Mouse (Mus musculus): ENCODE measurements around the gene Smurf2. TPM values are rescaled to one million over a fixed set of nuclear protein-coding genes. Genes with fewer than 3 reads are reported as not detected.

Gene Smurf2
- total and polyA plus RNA-seq, 3 experiments = 2.2 to 28.1 (median 20.0) TPM

DNA sequence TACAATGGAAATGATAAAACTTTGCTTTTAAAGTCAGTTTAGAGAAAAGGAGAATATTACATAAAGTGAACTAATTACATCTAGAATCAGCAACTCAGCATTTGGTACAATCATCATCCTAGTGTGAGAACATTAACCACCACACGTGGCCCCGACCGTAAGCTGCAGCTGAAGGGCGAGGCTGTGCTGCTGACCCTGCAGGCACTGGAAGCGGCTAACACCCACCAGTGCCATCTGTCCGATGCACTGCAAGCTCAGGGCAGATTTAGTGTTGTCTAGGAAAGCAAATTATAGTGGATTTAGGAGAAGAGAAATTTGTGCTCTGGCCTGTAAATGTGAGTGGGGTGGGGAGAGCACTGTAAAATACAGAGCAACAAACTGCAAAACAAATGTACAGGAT lies 100.3 kb downstream of the Smurf2 start:
- ATAC-seq (ENCODE audit: extremely low read depth, insufficient number of reproducible peaks, low FRiP score, poor library complexity, severe bottlenecking) = no peak
- H3K9me3 ChIP-seq (replicated peaks) = no peaks in the 10 kb centered on the region
- no peaks in the 10 kb centered on the region for H3K27me3 ChIP-seq (ENCODE audit: insufficient read depth, low read length)
- H3K4me3 ChIP-seq (ENCODE audit: low read depth, low read length) = no peak overlapping the region
- 0 out of 2 replicates have a peak, but pooled peaks cover 2% of the 10 kb centered on the region for H3K4me1 ChIP-seq (ENCODE audit: insufficient read depth, low read depth, low read length)
- TF ChIP-seq GATA1 (IDR thresholded peaks at IDR 0.05; ENCODE audit: borderline replicate concordance, low read length) (no peak), CTCF (IDR thresholded peaks at IDR 0.05; ENCODE audit: low read depth, low read length) (no peak), TAL1 (conservative IDR thresholded peaks at IDR 0.05; ENCODE audit: low read depth, low read length) (no peak), POLR2AphosphoS5 (IDR thresholded peaks at IDR 0.05; ENCODE audit: insufficient replicate concordance, low read depth, low read length) (no peak), GATA2 (IDR thresholded peaks at IDR 0.05; ENCODE audit: borderline replicate concordance, low read depth, low read length) (no peak)
- no peak for DNase-seq (ENCODE audit: low spot score)
- H3K36me3 ChIP-seq (replicated peaks) = peaks cover 86% of the 10 kb centered on the region

DNA sequence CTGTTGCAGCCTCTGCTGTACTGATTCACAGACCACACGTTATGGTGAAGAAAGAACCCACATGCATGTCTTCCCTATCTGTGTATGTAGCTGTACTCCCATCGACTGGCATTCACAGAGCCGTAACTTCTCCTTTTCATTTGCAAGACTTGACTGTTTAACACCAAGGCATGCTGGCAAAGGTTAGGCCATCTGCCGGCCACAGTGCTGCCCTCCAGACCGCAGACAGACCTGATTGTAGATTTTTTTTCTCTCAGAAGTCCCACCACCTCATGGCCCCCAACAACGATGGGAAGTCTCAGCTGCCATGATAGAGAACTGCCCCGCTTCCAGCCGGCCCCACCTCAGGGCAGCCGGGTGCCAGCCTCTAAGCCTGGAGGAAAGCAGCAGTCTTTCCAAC lies 100.9 kb downstream of the Smurf2 start:
- H3K4me1 ChIP-seq (ENCODE audit: insufficient read depth, low read depth, low read length) = 0 out of 2 replicates have a peak, but pooled peaks cover 2% of the 10 kb centered on the region
- no peaks in the 10 kb centered on the region for H3K27me3 ChIP-seq (ENCODE audit: insufficient read depth, low read length)
- peaks cover 88% of the 10 kb centered on the region for H3K36me3 ChIP-seq (replicated peaks)
- H3K4me3 ChIP-seq (ENCODE audit: low read depth, low read length) = no peak overlapping the region
- no peaks in the 10 kb centered on the region for H3K9me3 ChIP-seq (replicated peaks)
- DNase-seq (ENCODE audit: low spot score) (no peak), ATAC-seq (ENCODE audit: extremely low read depth, insufficient number of reproducible peaks, low FRiP score, poor library complexity, severe bottlenecking) (no peak)
- TF ChIP-seq POLR2AphosphoS5 (IDR thresholded peaks at IDR 0.05; ENCODE audit: insufficient replicate concordance, low read depth, low read length) (no peak), CTCF (IDR thresholded peaks at IDR 0.05; ENCODE audit: low read depth, low read length) (no peak), GATA1 (IDR thresholded peaks at IDR 0.05; ENCODE audit: borderline replicate concordance, low read length) (no peak), TAL1 (conservative IDR thresholded peaks at IDR 0.05; ENCODE audit: low read depth, low read length) (no peak), GATA2 (IDR thresholded peaks at IDR 0.05; ENCODE audit: borderline replicate concordance, low read depth, low read length) (no peak)

DNA sequence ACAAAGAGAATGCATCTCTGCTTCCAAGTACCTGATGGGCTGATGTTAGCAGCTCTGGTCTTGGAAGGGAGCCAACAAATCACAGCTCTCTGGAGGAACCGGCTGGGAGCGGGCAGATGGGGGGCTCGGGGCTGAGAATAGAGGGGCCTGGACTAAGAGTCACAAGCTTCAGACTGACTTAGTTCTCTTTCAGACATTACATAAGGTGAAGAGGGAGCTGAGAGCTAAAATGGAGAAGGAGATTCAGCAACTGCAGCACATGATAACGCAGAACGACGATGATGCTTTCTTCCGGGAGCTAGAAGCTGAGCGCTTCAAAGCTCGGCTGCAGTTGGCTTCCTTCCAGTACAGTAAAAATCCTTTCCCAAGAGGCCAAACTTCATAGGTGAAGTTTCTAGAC lies 102.2 kb downstream of the Smurf2 start:
- DNase-seq (ENCODE audit: low spot score) = no peak
- H3K27me3 ChIP-seq (ENCODE audit: insufficient read depth, low read length) = no peaks in the 10 kb centered on the region
- no peaks in the 10 kb centered on the region for H3K9me3 ChIP-seq (replicated peaks)
- peaks cover 91% of the 10 kb centered on the region for H3K36me3 ChIP-seq (replicated peaks)
- TF ChIP-seq POLR2AphosphoS5 (IDR thresholded peaks at IDR 0.05; ENCODE audit: insufficient replicate concordance, low read depth, low read length) = no peak
- TF ChIP-seq GATA1 (IDR thresholded peaks at IDR 0.05; ENCODE audit: borderline replicate concordance, low read length) = no peak
- TF ChIP-seq CTCF (IDR thresholded peaks at IDR 0.05; ENCODE audit: low read depth, low read length) = no peak
- TF ChIP-seq GATA2 (IDR thresholded peaks at IDR 0.05; ENCODE audit: borderline replicate concordance, low read depth, low read length) = no peak
- TF ChIP-seq TAL1 (conservative IDR thresholded peaks at IDR 0.05; ENCODE audit: low read depth, low read length) = no peak
- 0 out of 2 replicates have a peak, but pooled peaks cover 2% of the 10 kb centered on the region for H3K4me1 ChIP-seq (ENCODE audit: insufficient read depth, low read depth, low read length)
- H3K4me3 ChIP-seq (ENCODE audit: low read depth, low read length) = no peak overlapping the region
- no peak for ATAC-seq (ENCODE audit: extremely low read depth, insufficient number of reproducible peaks, low FRiP score, poor library complexity, severe bottlenecking)

DNA sequence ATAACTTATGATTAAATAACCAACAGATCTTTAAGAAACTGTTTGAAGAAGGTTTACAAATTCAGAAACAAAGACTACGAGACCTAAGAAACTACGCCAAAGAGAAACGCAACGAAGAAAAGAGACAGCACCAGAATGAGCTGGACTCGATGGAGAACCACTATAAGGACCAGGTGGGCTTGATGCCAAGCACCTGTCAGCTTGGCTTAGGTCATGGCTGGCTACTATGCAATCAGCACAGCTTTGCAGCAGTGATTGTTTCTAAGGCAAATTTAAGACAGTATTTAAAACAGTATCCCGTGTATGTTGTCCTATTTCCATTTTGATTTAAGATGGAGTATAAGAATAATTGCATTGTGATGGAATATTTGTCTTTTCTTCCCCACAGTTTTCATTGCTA lies 102.7 kb downstream of the Smurf2 start:
- peaks cover 91% of the 10 kb centered on the region for H3K36me3 ChIP-seq (replicated peaks)
- DNase-seq (ENCODE audit: low spot score) = no peak
- ATAC-seq (ENCODE audit: extremely low read depth, insufficient number of reproducible peaks, low FRiP score, poor library complexity, severe bottlenecking) = no peak
- TF ChIP-seq TAL1 (conservative IDR thresholded peaks at IDR 0.05; ENCODE audit: low read depth, low read length) (no peak), GATA2 (IDR thresholded peaks at IDR 0.05; ENCODE audit: borderline replicate concordance, low read depth, low read length) (no peak), POLR2AphosphoS5 (IDR thresholded peaks at IDR 0.05; ENCODE audit: insufficient replicate concordance, low read depth, low read length) (no peak), CTCF (IDR thresholded peaks at IDR 0.05; ENCODE audit: low read depth, low read length) (no peak), GATA1 (IDR thresholded peaks at IDR 0.05; ENCODE audit: borderline replicate concordance, low read length) (no peak)
- H3K4me1 ChIP-seq (ENCODE audit: insufficient read depth, low read depth, low read length) = 0 out of 2 replicates have a peak, but pooled peaks cover 2% of the 10 kb centered on the region
- no peak overlapping the region for H3K4me3 ChIP-seq (ENCODE audit: low read depth, low read length)
- H3K27me3 ChIP-seq (ENCODE audit: insufficient read depth, low read length) = no peaks in the 10 kb centered on the region
- H3K9me3 ChIP-seq (replicated peaks) = no peaks in the 10 kb centered on the region

DNA sequence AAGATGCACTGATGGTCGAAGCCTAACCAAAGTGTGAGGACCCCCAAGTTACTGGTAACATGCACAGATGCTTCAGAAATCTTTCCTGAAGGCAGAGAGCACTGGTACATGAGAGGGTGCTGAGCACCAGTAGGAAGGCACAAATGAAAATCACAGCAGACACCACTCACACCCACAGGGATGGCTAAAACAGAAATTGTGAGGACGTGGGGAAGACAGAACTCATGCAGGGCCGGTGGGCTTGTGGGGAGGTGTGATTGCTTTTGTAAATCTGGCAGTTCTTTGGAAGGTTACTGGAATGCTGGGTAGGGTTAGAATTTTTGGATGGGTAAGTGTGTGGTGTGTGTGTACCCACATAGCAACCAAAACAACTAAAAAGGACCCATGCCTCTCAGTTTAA lies 103.4 kb downstream of the Smurf2 start:
- H3K4me3 ChIP-seq (ENCODE audit: low read depth, low read length) = no peak overlapping the region
- peaks cover 92% of the 10 kb centered on the region for H3K36me3 ChIP-seq (replicated peaks)
- H3K4me1 ChIP-seq (ENCODE audit: insufficient read depth, low read depth, low read length) = 0 out of 2 replicates have a peak, but pooled peaks cover 2% of the 10 kb centered on the region
- no peaks in the 10 kb centered on the region for H3K9me3 ChIP-seq (replicated peaks)
- H3K27me3 ChIP-seq (ENCODE audit: insufficient read depth, low read length) = no peaks in the 10 kb centered on the region
- DNase-seq (ENCODE audit: low spot score) = no peak
- no peak for TF ChIP-seq POLR2AphosphoS5 (IDR thresholded peaks at IDR 0.05; ENCODE audit: insufficient replicate concordance, low read depth, low read length)
- no peak for TF ChIP-seq CTCF (IDR thresholded peaks at IDR 0.05; ENCODE audit: low read depth, low read length)
- TF ChIP-seq GATA2 (IDR thresholded peaks at IDR 0.05; ENCODE audit: borderline replicate concordance, low read depth, low read length) = no peak
- no peak for TF ChIP-seq GATA1 (IDR thresholded peaks at IDR 0.05; ENCODE audit: borderline replicate concordance, low read length)
- no peak for TF ChIP-seq TAL1 (conservative IDR thresholded peaks at IDR 0.05; ENCODE audit: low read depth, low read length)
- no peak for ATAC-seq (ENCODE audit: extremely low read depth, insufficient number of reproducible peaks, low FRiP score, poor library complexity, severe bottlenecking)

DNA sequence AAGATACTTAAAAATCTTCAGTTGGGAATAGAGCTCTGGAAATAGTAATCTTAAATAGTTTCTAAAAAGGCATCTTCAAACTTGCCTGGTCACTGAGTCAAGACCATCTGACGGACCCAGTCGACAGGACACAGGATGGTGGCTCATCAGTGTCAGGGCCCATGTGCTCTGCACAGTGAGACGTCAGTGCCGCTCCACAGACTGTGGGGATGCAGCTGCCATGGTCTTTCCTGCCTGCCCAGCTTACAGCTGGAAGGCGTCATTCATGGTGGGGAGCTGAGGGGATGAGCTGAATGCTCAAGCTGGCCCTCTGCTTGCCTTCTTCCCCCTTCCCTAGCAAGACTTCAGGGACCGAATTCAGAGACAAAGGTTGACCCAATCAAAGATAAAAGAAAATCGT lies 104.2 kb downstream of the Smurf2 start:
- DNase-seq (ENCODE audit: low spot score) = no peak
- H3K4me3 ChIP-seq (ENCODE audit: low read depth, low read length) = no peak overlapping the region
- H3K4me1 ChIP-seq (ENCODE audit: insufficient read depth, low read depth, low read length) = 0 out of 2 replicates have a peak, but pooled peaks cover 2% of the 10 kb centered on the region
- no peaks in the 10 kb centered on the region for H3K9me3 ChIP-seq (replicated peaks)
- TF ChIP-seq POLR2AphosphoS5 (IDR thresholded peaks at IDR 0.05; ENCODE audit: insufficient replicate concordance, low read depth, low read length) = no peak
- no peak for TF ChIP-seq TAL1 (conservative IDR thresholded peaks at IDR 0.05; ENCODE audit: low read depth, low read length)
- TF ChIP-seq GATA2 (IDR thresholded peaks at IDR 0.05; ENCODE audit: borderline replicate concordance, low read depth, low read length) = no peak
- TF ChIP-seq CTCF (IDR thresholded peaks at IDR 0.05; ENCODE audit: low read depth, low read length) = no peak
- TF ChIP-seq GATA1 (IDR thresholded peaks at IDR 0.05; ENCODE audit: borderline replicate concordance, low read length) = no peak
- ATAC-seq (ENCODE audit: extremely low read depth, insufficient number of reproducible peaks, low FRiP score, poor library complexity, severe bottlenecking) = no peak
- peaks cover 98% of the 10 kb centered on the region for H3K36me3 ChIP-seq (replicated peaks)
- H3K27me3 ChIP-seq (ENCODE audit: insufficient read depth, low read length) = no peaks in the 10 kb centered on the region
